Mouse (Mus musculus) testis, postnatal 14 days (tissue): ENCODE data around the gene Ctdnep1.
"Not testable (repeated sequence)": the region's sequence is repeated elsewhere in the genome, so short reads cannot be mapped to it uniquely, and the experiment has no call there.

Experiments used
- DNase-seq: peaks from one replicate; pipeline ENCODE4 v3.0.0; 2021; ENCODE audit warnings: low spot score

Gene Ctdnep1

GRCm38 (mm10) chr11:69950807-69951459 is 30.0 kb upstream of the Ctdnep1 start:
- no peak for DNase-seq

GRCm38 (mm10) chr11:69952274-69952673 is 28.7 kb upstream of the Ctdnep1 start:
- DNase-seq, result no peak

- DNase-seq, result no peak
Measured at GRCm38 (mm10) chr11:69953267-69953915, 27.6 kb upstream of the Ctdnep1 start.

- not testable (repeated sequence) for DNase-seq
Measured at GRCm38 (mm10) chr11:69955618-69956017, 25.3 kb upstream of the Ctdnep1 start.

- no peak for DNase-seq
Measured at GRCm38 (mm10) chr11:69956218-69956617, 24.7 kb upstream of the Ctdnep1 start.

GRCm38 (mm10) chr11:69960616-69961015 is 20.3 kb upstream of the Ctdnep1 start:
- no peak for DNase-seq

GRCm38 (mm10) chr11:69961841-69962240 is 19.1 kb upstream of the Ctdnep1 start:
- DNase-seq, result no peak

- no peak for DNase-seq
Measured at GRCm38 (mm10) chr11:69964650-69965270, 16.2 kb upstream of the Ctdnep1 start, which contains the start of gene Cldn7. Cldn7 (plus strand) TSS chr11:69964779.

GRCm38 (mm10) chr11:69965271-69966005 is 15.5 kb upstream of the Ctdnep1 start:
- DNase-seq, result no peak

- peak; percentile 59 for DNase-seq
Measured at GRCm38 (mm10) chr11:69966006-69966859, 14.7 kb upstream of the Ctdnep1 start.

GRCm38 (mm10) chr11:69966860-69967517 is 14.0 kb upstream of the Ctdnep1 start:
- no peak for DNase-seq

GRCm38 (mm10) chr11:69968793-69969192 is 12.2 kb upstream of the Ctdnep1 start:
- DNase-seq, result no peak

- no peak for DNase-seq
Measured at GRCm38 (mm10) chr11:69970222-69970621, 10.7 kb upstream of the Ctdnep1 start.

- no peak for DNase-seq
Measured at GRCm38 (mm10) chr11:69970775-69971174, 10.2 kb upstream of the Ctdnep1 start.

GRCm38 (mm10) chr11:69974907-69975306 is 6.0 kb upstream of the Ctdnep1 start:
- no peak for DNase-seq

GRCm38 (mm10) chr11:69976271-69976670 is 4.7 kb upstream of the Ctdnep1 start:
- DNase-seq, result peak; percentile 55

- DNase-seq, result no peak
Measured at GRCm38 (mm10) chr11:69979827-69980195, 1.1 kb upstream of the Ctdnep1 start.

GRCm38 (mm10) chr11:69980196-69981140 is 488 bp upstream of the Ctdnep1 start:
- peak; percentile 95 for DNase-seq

GRCm38 (mm10) chr11:69982225-69982624 is 1.3 kb downstream of the Ctdnep1 start, which contains the start of gene Elp5:
Elp5 (minus strand) TSS chr11:69982517.
- DNase-seq, result no peak

- DNase-seq, result no peak
Measured at GRCm38 (mm10) chr11:69982877-69983276, 1.9 kb downstream of the Ctdnep1 start.
